Mouse (Mus musculus) urinary bladder, postnatal 14 days (tissue): Measurements from ENCODE around the gene Tmem247.

Experiments
- DNase-seq: peaks from one replicate; pipeline ENCODE4 v3.0.0; 2021; ENCODE audit warnings: low spot score

The Tmem247 gene

GRCm38 (mm10) chr17:86913003-86913607, 4.0 kb upstream of the Tmem247 start:
- DNase-seq = no peak

GRCm38 (mm10) chr17:86915540-86915939, 1.6 kb upstream of the Tmem247 start:
- no peak for DNase-seq

GRCm38 (mm10) chr17:86918786-86919185, 1.6 kb downstream of the Tmem247 start:
- DNase-seq = no peak

GRCm38 (mm10) chr17:86919729-86920128, 2.6 kb downstream of the Tmem247 start:
- DNase-seq = no peak

- no peak for DNase-seq
These were observed 7.5 kb downstream of the Tmem247 start for GRCm38 (mm10) chr17:86924679-86925078.

GRCm38 (mm10) chr17:86926836-86927235, 9.7 kb downstream of the Tmem247 start:
- no peak for DNase-seq

GRCm38 (mm10) chr17:86929355-86929754, 12.2 kb downstream of the Tmem247 start:
- DNase-seq = no peak

- DNase-seq = no peak
These were observed 12.8 kb downstream of the Tmem247 start for GRCm38 (mm10) chr17:86929981-86930380.

GRCm38 (mm10) chr17:86932896-86933295, 15.7 kb downstream of the Tmem247 start:
- no peak for DNase-seq

GRCm38 (mm10) chr17:86937064-86937463, 19.9 kb downstream of the Tmem247 start:
- DNase-seq = no peak

- peak; percentile 72 for DNase-seq
These were observed 20.5 kb downstream of the Tmem247 start for GRCm38 (mm10) chr17:86937497-86938155.

- DNase-seq = no peak
These were observed 21.5 kb downstream of the Tmem247 start for GRCm38 (mm10) chr17:86938683-86939082.

- no peak for DNase-seq
These were observed 25.0 kb downstream of the Tmem247 start for GRCm38 (mm10) chr17:86942112-86942511.

- no peak for DNase-seq
These were observed 26.0 kb downstream of the Tmem247 start for GRCm38 (mm10) chr17:86943158-86943557.

- DNase-seq = no peak
These were observed 28.9 kb downstream of the Tmem247 start for GRCm38 (mm10) chr17:86946078-86946477.

GRCm38 (mm10) chr17:86947840-86948796, 31.0 kb downstream of the Tmem247 start, which contains the start of gene Atp6v1e2:
Gene Atp6v1e2, minus strand, starts transcription at chr17:86947897.
- no peak for DNase-seq

GRCm38 (mm10) chr17:86948801-86949200, 31.7 kb downstream of the Tmem247 start:
- DNase-seq = peak; percentile 47

GRCm38 (mm10) chr17:86957239-86957638, 40.1 kb downstream of the Tmem247 start:
- DNase-seq = no peak

GRCm38 (mm10) chr17:86957968-86958367, 40.8 kb downstream of the Tmem247 start:
- no peak for DNase-seq

- no peak for DNase-seq
These were observed 44.2 kb downstream of the Tmem247 start for GRCm38 (mm10) chr17:86961301-86961841.

GRCm38 (mm10) chr17:86962297-86962893, 45.2 kb downstream of the Tmem247 start:
- peak; percentile 90 for DNase-seq
